Mouse (Mus musculus) hindbrain, embryonic 13.5 days (tissue): ENCODE results near the gene Slc52a3. TPM values are rescaled to one million over a fixed set of nuclear protein-coding genes. Genes with fewer than 3 reads are reported as not detected.
A peak's percentile ranks its signal among the peaks of the same experiment; 100 is the strongest.
"Not testable (repeated sequence)": the region's sequence is repeated elsewhere in the genome, so short reads cannot be mapped to it uniquely, and the experiment has no call there.

Source experiments
- ATAC-seq: fragments of 200-750 bp; cut with Nextera tagmentation; 2 replicates; pipeline ENCODE4 v1.8.0; 2017; ENCODE audit warnings: moderate TSS enrichment; ENCODE audit not compliant: low FRiP score
- H3K27ac ChIP-seq: fragments of 300-500 bp; sonication (generic); 2 replicates; pipeline ENCODE4 v1.5.1; 2015; ENCODE audit warnings: inconsistent platforms, mild to moderate bottlenecking, moderate library complexity
- H3K27me3 ChIP-seq: fragments of 300-500 bp; sonication (generic); 2 replicates; pipeline ENCODE4 v1.6.1; 2015; ENCODE audit warnings: mild to moderate bottlenecking, inconsistent platforms
- H3K36me3 ChIP-seq: fragments of 300-500 bp; sonication (generic); 2 replicates; pipeline ENCODE4 v1.6.1; 2015; ENCODE audit warnings: mild to moderate bottlenecking, inconsistent platforms
- H3K4me1 ChIP-seq: fragments of 300-500 bp; sonication (generic); replicated peaks from 2 replicates; pipeline ENCODE4 v1.6.1; 2015; ENCODE audit warnings: inconsistent platforms
- H3K4me2 ChIP-seq: fragments of 300-500 bp; sonication (generic); 2 replicates; pipeline ENCODE4 v1.6.1; 2015; ENCODE audit warnings: inconsistent platforms, mild to moderate bottlenecking, moderate library complexity
- H3K4me3 ChIP-seq: fragments of 300-500 bp; sonication (generic); 2 replicates; pipeline ENCODE4 v1.5.1; 2015; ENCODE audit warnings: mild to moderate bottlenecking, inconsistent platforms
- H3K9ac ChIP-seq: fragments of 300-500 bp; sonication (generic); 2 replicates; pipeline ENCODE4 v1.6.1; 2015; ENCODE audit warnings: mild to moderate bottlenecking, inconsistent platforms
- H3K9me3 ChIP-seq: fragments of 300-500 bp; sonication (generic); 2 replicates; pipeline ENCODE4 v1.6.1; 2016; ENCODE audit warnings: inconsistent platforms
- WGBS: fragments of 180-500 bp; shearing (Covaris S2); methylation state at CpG from one replicate; pipeline ENCODE4 v1.1.7; 2015; 5-methylcytosine and 5-hydroxymethylcytosine counted together
- polyA plus RNA-seq: library from polyadenylated mRNA; unstranded; fragments of >200 nt; fragmentation: Nextera tagmentation; extraction: Ambion mirVana; gene quantifications from 2 replicates; pipeline ENCODE4 v1.2.1, GENCODE M21; 2015

Gene Slc52a3
- polyA plus RNA-seq, 1 experiment from 2014 or later, result 0.55 TPM

DNA sequence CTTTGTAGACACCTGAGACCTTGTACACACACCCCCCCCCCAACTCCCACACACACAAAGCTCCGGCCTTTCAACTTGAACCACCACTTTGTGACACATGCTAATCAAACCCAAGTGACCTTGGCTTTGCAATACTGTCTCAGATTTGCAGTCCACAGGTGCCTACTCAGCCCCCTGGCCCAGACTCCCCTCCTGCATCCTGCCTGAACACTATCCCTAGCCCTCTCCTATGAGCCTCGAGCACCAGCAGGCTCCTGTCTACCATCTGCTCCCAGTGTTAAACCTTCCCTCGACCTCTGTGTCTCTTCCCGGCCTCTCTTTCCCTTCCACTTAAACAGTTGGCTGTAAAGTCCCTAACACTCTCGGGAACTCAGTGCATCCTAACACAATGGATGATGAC, 4.9 kb upstream of the Slc52a3 start:
- H3K4me1 ChIP-seq, result peaks cover 24% of the 10 kb centered on the region
- H3K27ac ChIP-seq, result peak overlapping the region; percentile 62
- peaks cover 24% of the 10 kb centered on the region for H3K27me3 ChIP-seq
- H3K4me2 ChIP-seq, result no peak overlapping the region
- no peaks in the 10 kb centered on the region for H3K36me3 ChIP-seq
- no peak overlapping the region for H3K9ac ChIP-seq
- peak; percentile 46; the same call in 1 of the 2 replicates for ATAC-seq
- H3K9me3 ChIP-seq, result no peaks in the 10 kb centered on the region
- no peak overlapping the region for H3K4me3 ChIP-seq
- 23% methylated on average over 5 of the region's 5 CpGs for WGBS

DNA sequence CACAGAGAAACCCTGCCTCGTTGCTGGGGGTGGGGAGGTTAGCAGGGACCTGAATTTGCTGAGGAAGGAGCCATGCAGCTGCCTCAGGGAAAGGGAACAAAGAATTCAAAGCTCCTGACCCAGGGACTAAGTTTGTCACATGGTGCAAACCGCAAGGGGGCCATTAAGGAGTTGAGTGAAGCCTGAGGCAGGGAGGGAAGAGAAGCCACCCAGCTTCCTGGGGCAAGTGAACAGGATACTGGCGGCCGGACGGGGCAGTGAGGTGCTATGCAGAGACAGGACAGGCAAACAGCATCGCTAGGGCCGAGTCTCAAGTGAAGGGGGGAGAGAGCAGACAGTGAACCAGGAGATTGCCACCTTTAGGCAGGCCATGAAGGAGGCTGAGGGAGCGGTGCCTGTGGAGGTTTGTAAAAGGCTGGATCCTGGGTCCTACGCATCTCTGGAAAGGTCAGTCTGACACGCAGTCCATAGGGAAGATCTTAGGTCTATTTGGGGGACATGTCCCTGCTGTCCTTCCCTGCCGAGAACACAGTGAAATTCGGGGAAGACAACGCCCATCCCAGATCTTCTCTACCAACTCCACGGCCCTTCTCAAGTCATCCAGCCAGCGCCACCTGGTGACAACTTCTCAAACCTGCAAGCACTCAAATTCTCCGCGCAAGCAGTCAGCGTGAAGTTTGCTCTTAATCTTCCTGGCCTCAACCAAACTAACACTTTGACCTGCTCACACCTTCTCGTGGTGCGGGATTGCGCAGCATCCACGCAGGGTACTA, 1.8 kb upstream of the Slc52a3 start:
- H3K9me3 ChIP-seq, result no peaks in the 10 kb centered on the region
- H3K4me2 ChIP-seq, result peak overlapping the region; percentile 50
- peaks cover 28% of the 10 kb centered on the region for H3K4me1 ChIP-seq
- H3K36me3 ChIP-seq, result no peaks in the 10 kb centered on the region
- no peak overlapping the region for H3K4me3 ChIP-seq
- WGBS, result 7% methylated on average over 22 of the region's 22 CpGs
- no peak for ATAC-seq
- H3K27me3 ChIP-seq, result peaks cover 54% of the 10 kb centered on the region
- no peak overlapping the region for H3K9ac ChIP-seq
- no peak overlapping the region for H3K27ac ChIP-seq

DNA sequence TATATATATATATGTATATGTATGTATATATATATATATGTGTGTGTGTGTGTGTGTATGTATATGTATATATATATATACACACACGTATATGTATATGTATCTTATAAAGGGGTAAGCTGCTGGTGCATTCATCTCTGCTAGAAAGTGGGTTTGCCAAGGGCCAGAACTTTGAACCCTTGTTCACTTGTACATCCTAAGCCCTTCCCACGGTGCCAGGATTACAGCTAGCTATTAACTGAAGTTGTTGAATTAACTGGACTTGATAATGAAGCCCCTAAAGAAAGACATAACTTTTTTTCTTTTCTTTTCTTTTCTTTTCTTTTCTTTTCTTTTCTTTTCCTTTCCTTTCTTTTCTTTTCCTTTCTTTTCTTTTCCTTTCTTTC, 872 bp downstream of the Slc52a3 start:
- not testable (repeated sequence) for H3K9ac ChIP-seq, H3K9me3 ChIP-seq, H3K4me3 ChIP-seq, ATAC-seq, H3K4me2 ChIP-seq, H3K36me3 ChIP-seq, H3K27ac ChIP-seq
- peaks cover 65% of the 10 kb centered on the region for H3K27me3 ChIP-seq
- H3K4me1 ChIP-seq, result peaks cover 23% of the 10 kb centered on the region
- WGBS, result 54% methylated on average over 2 of the region's 2 CpGs

DNA sequence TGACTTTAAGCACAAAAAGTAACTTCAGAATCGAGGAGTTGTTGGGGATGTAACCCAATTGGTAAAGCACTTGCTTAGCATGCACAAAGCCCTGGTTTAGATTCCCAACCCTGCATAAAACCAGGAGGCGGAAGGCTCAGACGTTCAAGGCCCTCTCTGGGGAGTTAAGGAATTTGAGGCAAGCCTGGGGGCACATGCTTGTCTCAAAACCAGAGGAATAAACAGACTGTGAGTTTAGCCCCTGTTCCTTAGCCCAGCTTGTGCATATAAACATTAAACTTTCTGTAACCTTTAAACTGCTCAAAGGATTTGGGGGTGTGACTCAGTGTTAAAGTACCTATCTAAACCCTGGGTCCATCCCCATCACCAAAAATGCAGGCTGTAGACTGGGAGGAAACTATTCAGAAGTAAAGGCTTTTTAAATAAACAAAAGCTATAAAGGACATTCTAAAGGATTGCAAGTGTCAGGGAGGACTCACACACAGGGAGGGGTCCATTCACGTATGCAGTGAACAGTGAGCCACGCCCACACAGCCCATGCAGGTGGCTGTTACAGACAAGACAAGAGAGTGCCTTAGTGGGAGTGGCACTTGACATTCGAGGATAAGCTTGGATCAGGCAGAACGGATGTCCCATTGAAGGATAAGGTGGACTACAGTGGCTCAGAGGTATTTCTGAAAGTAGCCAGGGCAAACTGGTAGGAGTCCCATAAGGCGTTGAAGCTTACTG, 1.6 kb downstream of the Slc52a3 start:
- Histone ChIP-seq H3K4me3 (no peak overlapping the region), H3K36me3 (no peaks in the 10 kb centered on the region), H3K27me3 (peaks cover 70% of the 10 kb centered on the region), H3K9ac (no peak overlapping the region), H3K4me2 (no peak overlapping the region), H3K4me1 (peaks cover 23% of the 10 kb centered on the region), H3K27ac (no peak overlapping the region), H3K9me3 (no peaks in the 10 kb centered on the region)
- WGBS, result 54% methylated on average over 8 of the region's 8 CpGs
- no peak for ATAC-seq

DNA sequence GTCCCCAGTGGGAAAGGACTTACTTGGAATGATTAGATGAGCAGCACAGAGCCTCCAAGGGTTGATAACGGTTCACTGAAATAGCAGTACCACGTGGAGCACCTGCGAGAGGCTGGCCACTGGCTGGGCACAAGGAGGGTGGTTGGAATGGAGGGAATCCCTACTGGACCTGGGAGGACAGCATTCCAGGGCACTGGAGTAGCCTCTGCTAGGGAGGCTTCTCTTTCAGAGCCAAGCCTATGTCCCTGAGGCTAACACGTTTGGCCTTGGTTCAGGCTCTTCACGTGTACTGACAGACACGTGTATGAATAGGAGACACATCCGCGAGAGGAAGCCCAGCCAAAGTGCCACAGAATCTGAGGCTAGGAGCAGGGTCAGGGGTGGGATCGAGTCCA, 2.2 kb downstream of the Slc52a3 start:
- H3K9me3 ChIP-seq, result no peaks in the 10 kb centered on the region
- no peaks in the 10 kb centered on the region for H3K36me3 ChIP-seq
- no peak overlapping the region for H3K4me3 ChIP-seq
- H3K27me3 ChIP-seq, result peaks cover 66% of the 10 kb centered on the region
- H3K9ac ChIP-seq, result no peak overlapping the region
- H3K4me2 ChIP-seq, result no peak overlapping the region
- no peak for ATAC-seq
- H3K27ac ChIP-seq, result no peak overlapping the region
- whole genome bisulfite sequencing, result 67% methylated on average over 9 of the region's 9 CpGs
- peaks cover 23% of the 10 kb centered on the region for H3K4me1 ChIP-seq

DNA sequence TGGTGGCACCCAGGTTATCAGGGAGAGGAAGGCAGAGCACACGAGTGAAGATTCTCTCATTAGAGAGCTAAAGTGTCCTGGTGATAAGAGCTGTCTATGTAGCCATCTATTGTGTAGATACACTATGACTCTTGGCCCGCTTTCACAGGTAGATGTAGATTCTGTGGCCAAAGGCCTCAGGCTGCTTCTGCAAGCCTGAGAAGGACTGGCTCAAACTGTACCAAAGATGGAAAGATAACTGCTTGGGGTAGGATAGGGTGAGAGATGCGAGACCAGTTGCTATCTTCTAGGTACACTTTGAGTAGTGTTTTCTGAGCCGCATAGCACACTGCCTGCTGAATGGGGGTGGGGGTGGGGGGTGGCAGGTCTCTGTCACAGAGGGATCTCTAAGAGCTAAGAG, 2.6 kb downstream of the Slc52a3 start:
- no peaks in the 10 kb centered on the region for H3K9me3 ChIP-seq
- peaks cover 62% of the 10 kb centered on the region for H3K27me3 ChIP-seq
- no peak for ATAC-seq
- 69% methylated on average over 4 of the region's 4 CpGs for WGBS
- no peak overlapping the region for H3K4me3 ChIP-seq
- H3K4me1 ChIP-seq, result peaks cover 23% of the 10 kb centered on the region
- no peak overlapping the region for H3K4me2 ChIP-seq
- no peak overlapping the region for H3K27ac ChIP-seq
- H3K36me3 ChIP-seq, result no peaks in the 10 kb centered on the region
- H3K9ac ChIP-seq, result no peak overlapping the region

DNA sequence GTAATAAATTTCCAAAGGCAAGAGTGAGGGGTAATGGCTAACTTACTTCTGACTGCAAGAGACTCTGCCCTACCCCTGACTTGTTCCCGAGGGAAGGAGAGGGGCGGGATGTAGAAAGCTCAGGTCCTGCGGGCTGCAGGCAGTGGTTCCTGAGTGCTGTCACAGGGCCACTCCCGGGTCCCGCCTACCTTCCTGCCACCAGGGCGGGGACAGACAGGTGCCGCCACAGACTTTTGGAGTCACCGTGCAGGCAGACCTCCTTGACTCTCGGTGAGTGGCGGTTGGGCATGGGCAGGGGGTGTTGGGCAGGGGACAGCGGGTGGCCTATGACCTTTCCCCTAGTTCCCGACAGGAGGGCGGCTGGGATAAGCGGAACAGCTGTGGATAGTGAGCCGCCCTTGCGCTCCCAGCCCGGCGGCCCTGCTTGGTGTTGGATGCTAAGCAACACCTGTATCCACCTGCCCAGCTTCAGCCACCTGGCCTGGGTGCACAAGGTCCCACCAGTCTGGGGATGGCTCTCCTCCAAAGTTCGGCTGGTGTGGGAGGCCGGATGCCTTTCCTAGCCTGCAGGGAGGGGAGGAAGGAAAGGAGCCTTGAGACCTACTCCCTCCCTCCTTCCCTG, 3.5 kb downstream of the Slc52a3 start:
- Histone ChIP-seq H3K27ac (no peak overlapping the region), H3K4me1 (peaks cover 18% of the 10 kb centered on the region), H3K9ac (no peak overlapping the region), H3K4me2 (no peak overlapping the region), H3K9me3 (no peaks in the 10 kb centered on the region), H3K27me3 (peaks cover 62% of the 10 kb centered on the region), H3K4me3 (no peak overlapping the region), H3K36me3 (no peaks in the 10 kb centered on the region)
- no peak for ATAC-seq
- WGBS, result 9% methylated on average over 20 of the region's 20 CpGs

DNA sequence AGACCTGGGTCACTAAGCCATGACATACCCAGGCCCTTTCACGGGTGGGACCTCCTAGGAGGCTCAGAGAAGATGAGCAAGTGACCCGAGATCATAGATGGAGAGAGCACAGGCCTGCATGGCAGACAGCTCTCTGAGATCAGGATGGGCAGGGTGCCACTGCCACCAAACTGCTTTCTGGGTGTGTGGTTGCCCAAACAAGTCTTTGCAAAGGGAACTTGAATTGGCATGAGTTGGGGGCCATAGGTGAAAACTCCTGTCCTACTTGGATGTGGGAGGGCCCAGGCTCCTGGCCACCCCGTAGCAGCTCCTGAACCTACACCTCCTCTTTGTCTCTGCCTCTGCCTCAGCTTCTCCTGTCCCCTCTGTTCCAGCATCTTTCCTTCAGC, 4.0 kb downstream of the Slc52a3 start:
- no peak for ATAC-seq
- no peak overlapping the region for H3K4me3 ChIP-seq
- peaks cover 58% of the 10 kb centered on the region for H3K27me3 ChIP-seq
- peaks cover 18% of the 10 kb centered on the region for H3K4me1 ChIP-seq
- H3K27ac ChIP-seq, result no peak overlapping the region
- H3K9me3 ChIP-seq, result no peaks in the 10 kb centered on the region
- WGBS, result 54% methylated on average over 3 of the region's 3 CpGs
- H3K36me3 ChIP-seq, result no peaks in the 10 kb centered on the region
- no peak overlapping the region for H3K4me2 ChIP-seq
- H3K9ac ChIP-seq, result no peak overlapping the region

DNA sequence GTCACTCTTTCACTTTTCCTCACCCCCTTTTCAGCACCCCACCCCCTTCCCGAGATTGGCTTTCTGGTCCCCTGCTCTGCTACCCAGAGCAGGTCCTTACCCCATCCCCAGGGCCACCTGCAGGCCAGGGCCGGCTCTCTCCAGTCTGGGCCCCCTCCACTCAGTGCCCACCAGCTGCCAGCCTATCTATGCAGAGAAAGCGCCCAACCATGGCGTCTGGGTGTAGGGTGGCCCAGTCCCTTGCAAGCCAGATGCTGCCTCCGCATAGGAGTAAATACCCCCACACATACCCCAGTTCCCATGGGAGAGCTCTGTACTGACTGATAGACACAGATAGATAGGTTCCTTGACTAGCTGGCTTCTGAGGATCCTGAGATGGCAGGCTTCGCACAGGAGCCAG, 4.4 kb downstream of the Slc52a3 start:
- WGBS, result 43% methylated on average over 6 of the region's 6 CpGs
- Histone ChIP-seq H3K4me2 (no peak overlapping the region), H3K9ac (no peak overlapping the region; the same call in 1 of the 2 replicates), H3K36me3 (no peaks in the 10 kb centered on the region), H3K4me3 (no peak overlapping the region), H3K27ac (no peak overlapping the region), H3K9me3 (no peaks in the 10 kb centered on the region), H3K4me1 (peaks cover 18% of the 10 kb centered on the region), H3K27me3 (peaks cover 56% of the 10 kb centered on the region)
- peak; percentile 40; the same call in 1 of the 2 replicates for ATAC-seq

DNA sequence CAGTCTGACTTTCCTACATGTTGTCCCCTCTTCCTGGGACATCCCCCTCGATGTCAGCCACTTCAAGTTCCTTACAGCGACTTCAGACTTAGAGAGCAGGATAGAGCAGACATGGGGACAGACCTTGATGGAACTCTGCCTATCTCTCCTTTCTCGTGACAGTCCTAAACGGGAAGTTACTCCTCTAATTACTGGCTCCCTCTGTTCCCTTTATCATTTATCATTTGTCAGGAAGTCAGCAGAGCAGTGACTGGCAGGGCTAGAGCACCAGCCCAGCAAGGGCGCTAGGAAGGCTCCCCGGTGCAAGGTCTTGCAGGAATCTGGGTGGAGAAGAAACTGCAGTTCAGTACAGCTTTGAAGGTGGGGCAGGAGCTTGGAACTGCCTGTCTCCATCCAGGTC, 6.2 kb downstream of the Slc52a3 start:
- Histone ChIP-seq H3K4me2 (no peak overlapping the region), H3K9ac (no peak overlapping the region), H3K27ac (no peak overlapping the region), H3K9me3 (no peaks in the 10 kb centered on the region), H3K4me1 (peaks cover 13% of the 10 kb centered on the region), H3K27me3 (peaks cover 40% of the 10 kb centered on the region), H3K36me3 (no peaks in the 10 kb centered on the region), H3K4me3 (no peak overlapping the region)
- WGBS, result 76% methylated on average over 6 of the region's 6 CpGs
- no peak for ATAC-seq

DNA sequence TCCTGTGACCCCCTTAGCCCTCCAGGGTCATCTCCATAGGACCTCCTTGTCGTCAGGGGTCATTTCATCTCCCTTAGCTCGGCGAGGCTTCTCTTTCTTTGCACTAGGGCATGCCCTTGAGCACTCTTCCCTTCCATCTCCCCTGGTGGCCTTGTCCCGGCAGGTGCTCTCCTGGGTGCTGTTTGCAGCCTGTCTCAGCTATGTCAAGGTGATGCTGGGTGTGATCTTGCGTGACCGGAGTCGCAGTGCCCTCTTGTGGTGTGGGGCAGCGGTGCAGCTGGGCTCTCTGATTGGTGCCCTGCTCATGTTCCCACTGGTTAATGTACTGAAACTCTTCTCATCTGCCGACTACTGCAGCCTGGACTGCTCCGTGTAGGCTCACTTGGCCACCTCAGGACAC, 11.5 kb downstream of the Slc52a3 start:
- no peak for ATAC-seq
- Histone ChIP-seq H3K9me3 (no peaks in the 10 kb centered on the region), H3K9ac (no peak overlapping the region)

DNA sequence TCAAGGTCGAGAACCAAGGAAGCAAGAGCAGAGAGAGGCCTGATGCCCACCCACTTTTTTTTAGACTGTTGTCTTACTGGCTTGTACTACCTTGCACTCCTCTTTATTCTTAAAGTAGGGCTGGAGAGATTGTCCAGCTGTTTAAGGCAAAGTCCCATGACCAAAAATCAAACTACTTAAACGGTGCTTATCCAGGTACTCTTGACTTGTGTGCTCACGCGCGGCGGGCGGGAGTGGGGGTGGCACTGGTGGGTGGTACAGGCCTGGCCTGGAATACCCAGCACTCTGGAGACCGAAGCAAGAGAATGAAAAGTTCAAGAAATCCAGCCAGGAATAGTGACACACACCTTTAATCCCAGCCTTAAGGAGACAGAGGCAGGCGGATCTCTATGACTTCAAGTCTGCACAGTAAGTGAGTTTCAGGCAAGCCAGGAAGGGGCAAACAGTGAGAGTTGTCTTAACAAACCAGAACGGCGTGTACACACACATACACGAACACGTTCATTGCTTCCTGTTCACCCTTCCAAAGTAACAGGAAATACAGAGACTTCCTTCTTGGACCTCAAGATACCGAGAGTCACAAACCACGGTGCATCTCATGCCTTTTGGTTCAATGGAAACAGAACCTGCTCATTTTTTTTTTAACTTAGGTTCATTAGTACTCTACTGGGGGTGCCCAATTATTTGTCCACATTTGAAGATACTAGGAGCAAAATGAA, 12.9 kb downstream of the Slc52a3 start:
- ATAC-seq, result no peak

More for the DNA sequence above, 11.5 kb downstream of the Slc52a3 start:
- 66% methylated on average over 10 of the region's 10 CpGs for WGBS
- Histone ChIP-seq H3K27ac (no peak overlapping the region), H3K27me3 (0 out of 2 replicates have a peak, but pooled peaks cover 3% of the 10 kb centered on the region), H3K4me3 (no peak overlapping the region), H3K4me1 (0 out of 2 replicates have a peak, but pooled peaks cover 5% of the 10 kb centered on the region), H3K36me3 (no peaks in the 10 kb centered on the region), H3K4me2 (no peak overlapping the region)

More for the DNA sequence above, 12.9 kb downstream of the Slc52a3 start:
- no peak overlapping the region for H3K9ac ChIP-seq
- H3K4me1 ChIP-seq, result 0 out of 2 replicates have a peak, but pooled peaks cover 5% of the 10 kb centered on the region
- no peaks in the 10 kb centered on the region for H3K9me3 ChIP-seq
- peaks cover 5% of the 10 kb centered on the region; the same call in 1 of the 2 replicates for H3K27me3 ChIP-seq
- no peaks in the 10 kb centered on the region for H3K36me3 ChIP-seq
- H3K4me2 ChIP-seq, result no peak overlapping the region
- WGBS, result 89% methylated on average over 15 of the region's 15 CpGs
- no peak overlapping the region for H3K4me3 ChIP-seq
- H3K27ac ChIP-seq, result no peak overlapping the region
